Mouse (Mus musculus): Measurements from ENCODE around the gene Fam228a.

- TF ChIP-seq CTCF (IDR thresholded peaks at IDR 0.05; ENCODE audit: insufficient read depth, low read depth, low read length): no peak
- no peak for TF ChIP-seq POLR2A (IDR thresholded peaks at IDR 0.05; ENCODE audit: insufficient read depth, low read depth, low read length)
These were observed 47.0 kb downstream of the Fam228a start for GRCm38 (mm10) chr12:4691193-4691592.

All from olfactory bulb, adult 2 months (tissue).